Mouse (Mus musculus): ENCODE results near the gene Sowaha. TPM values are rescaled to one million over a fixed set of nuclear protein-coding genes. Genes with fewer than 3 reads are reported as not detected.
"Not testable (repeated sequence)": the region's sequence is repeated elsewhere in the genome, so short reads cannot be mapped to it uniquely, and the experiment has no call there.

Gene Sowaha
- polyA plus RNA-seq, 1 experiment from 2014 or later, result 0.17 TPM

DNA sequence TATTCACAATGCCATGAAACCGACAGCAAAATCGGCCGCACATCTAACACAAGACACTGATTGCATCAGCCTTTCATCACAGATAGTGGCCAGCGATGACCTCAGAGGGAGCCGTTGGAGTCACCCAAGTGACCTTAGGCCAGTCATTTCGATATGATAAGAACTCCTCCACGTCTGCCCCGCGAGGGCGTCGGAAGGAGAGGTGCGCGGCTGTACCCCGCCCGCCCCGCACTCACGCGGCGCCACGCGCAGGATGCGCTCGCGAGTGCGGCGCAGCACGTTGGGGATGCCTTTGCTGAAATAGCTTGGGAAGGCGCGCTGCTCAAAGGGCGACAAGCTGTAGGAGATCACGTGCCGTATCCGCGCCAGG lies 49.8 kb downstream of the Sowaha start:
- Histone ChIP-seq H3K27ac (ENCODE audit: low read depth, low read length) (peak overlapping the region; percentile 56; the same call in 1 of the 2 replicates), H3K36me3 (ENCODE audit: control insufficient read depth, insufficient read depth, low read length) (peaks cover 5% of the 10 kb centered on the region; the same call in 1 of the 2 replicates), H3K4me3 (ENCODE audit: low read depth, low read length) (peak overlapping the region; percentile 97), H3K9me3 (ENCODE audit: control insufficient read depth, low read length) (no peaks in the 10 kb centered on the region), H3K4me1 (ENCODE audit: control insufficient read depth, insufficient read depth, low read length) (peaks cover 8% of the 10 kb centered on the region), H3K9ac (ENCODE audit: low read length) (peak overlapping the region; percentile 84), H3K27me3 (ENCODE audit: control insufficient read depth, insufficient read depth, low read length) (no peaks in the 10 kb centered on the region), H3K4me2 (ENCODE audit: low read depth) (peak overlapping the region; percentile 87)
- under 1% methylated on average over 34 of the region's 34 CpGs for WGBS
- ATAC-seq (ENCODE audit: insufficient read depth, low FRiP score, low TSS enrichment), result peak; percentile 45
- DNase-seq (ENCODE audit: low spot score), result no peak

DNA sequence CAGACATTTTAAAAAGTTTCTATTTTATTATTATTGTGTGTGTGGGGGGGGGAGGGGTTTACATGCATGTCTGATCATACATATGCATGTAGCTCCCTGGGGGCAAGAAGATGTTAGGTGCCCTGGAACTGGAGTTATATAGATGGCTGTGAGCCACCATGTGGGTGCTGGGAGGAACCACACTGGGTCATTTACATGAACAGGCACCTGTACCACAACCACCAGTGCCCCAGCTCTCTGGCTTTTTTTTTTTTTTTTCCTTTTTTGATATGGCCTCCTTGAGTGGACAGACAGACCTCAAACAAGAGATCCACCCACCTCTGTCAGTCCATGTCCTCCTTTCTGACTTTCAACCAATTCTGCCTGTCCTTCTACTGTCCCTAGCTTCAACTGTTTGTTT lies 50.9 kb downstream of the Sowaha start:
- H3K4me2 ChIP-seq (ENCODE audit: low read depth), result peak overlapping the region; percentile 87; the same call in 1 of the 2 replicates
- ATAC-seq (ENCODE audit: insufficient read depth, low FRiP score, low TSS enrichment) (no peak), DNase-seq (ENCODE audit: low spot score) (no peak)
- H3K27me3 ChIP-seq (ENCODE audit: control insufficient read depth, insufficient read depth, low read length), result no peaks in the 10 kb centered on the region
- H3K36me3 ChIP-seq (ENCODE audit: control insufficient read depth, insufficient read depth, low read length), result peaks cover 5% of the 10 kb centered on the region; the same call in 1 of the 2 replicates
- H3K4me1 ChIP-seq (ENCODE audit: control insufficient read depth, insufficient read depth, low read length), result peaks cover 8% of the 10 kb centered on the region
- no peak overlapping the region for H3K27ac ChIP-seq (ENCODE audit: low read depth, low read length)
- no peak overlapping the region for H3K4me3 ChIP-seq (ENCODE audit: low read depth, low read length)
- H3K9ac ChIP-seq (ENCODE audit: low read length), result no peak overlapping the region
- H3K9me3 ChIP-seq (ENCODE audit: control insufficient read depth, low read length), result no peaks in the 10 kb centered on the region

DNA sequence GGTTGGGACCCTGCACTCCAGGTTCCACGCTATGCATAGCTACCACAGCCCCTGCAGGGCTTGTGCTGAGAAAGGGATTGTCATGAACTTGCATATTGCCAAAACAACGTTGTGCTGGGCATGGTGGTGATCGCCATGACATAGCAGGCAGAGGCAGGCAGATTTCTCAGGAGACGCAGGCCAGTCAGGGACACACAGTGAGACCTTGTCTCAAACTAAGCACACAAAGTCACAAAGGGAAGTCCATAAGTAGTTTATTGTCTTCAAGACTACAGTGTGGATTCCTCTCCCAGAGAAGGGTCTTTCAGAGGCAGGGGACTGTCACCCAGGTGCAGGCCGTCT lies 51.4 kb downstream of the Sowaha start:
- Histone ChIP-seq H3K27ac (ENCODE audit: low read depth, low read length) (no peak overlapping the region), H3K4me2 (ENCODE audit: low read depth) (no peak overlapping the region), H3K36me3 (ENCODE audit: control insufficient read depth, insufficient read depth, low read length) (peaks cover 5% of the 10 kb centered on the region; the same call in 1 of the 2 replicates), H3K4me1 (ENCODE audit: control insufficient read depth, insufficient read depth, low read length) (peaks cover 8% of the 10 kb centered on the region), H3K4me3 (ENCODE audit: low read depth, low read length) (no peak overlapping the region), H3K9ac (ENCODE audit: low read length) (no peak overlapping the region), H3K27me3 (ENCODE audit: control insufficient read depth, insufficient read depth, low read length) (no peaks in the 10 kb centered on the region), H3K9me3 (ENCODE audit: control insufficient read depth, low read length) (no peaks in the 10 kb centered on the region)
- no peak for ATAC-seq (ENCODE audit: insufficient read depth, low FRiP score, low TSS enrichment)
- no peak for DNase-seq (ENCODE audit: low spot score)
- 96% methylated on average over 5 of the region's 5 CpGs for WGBS

DNA sequence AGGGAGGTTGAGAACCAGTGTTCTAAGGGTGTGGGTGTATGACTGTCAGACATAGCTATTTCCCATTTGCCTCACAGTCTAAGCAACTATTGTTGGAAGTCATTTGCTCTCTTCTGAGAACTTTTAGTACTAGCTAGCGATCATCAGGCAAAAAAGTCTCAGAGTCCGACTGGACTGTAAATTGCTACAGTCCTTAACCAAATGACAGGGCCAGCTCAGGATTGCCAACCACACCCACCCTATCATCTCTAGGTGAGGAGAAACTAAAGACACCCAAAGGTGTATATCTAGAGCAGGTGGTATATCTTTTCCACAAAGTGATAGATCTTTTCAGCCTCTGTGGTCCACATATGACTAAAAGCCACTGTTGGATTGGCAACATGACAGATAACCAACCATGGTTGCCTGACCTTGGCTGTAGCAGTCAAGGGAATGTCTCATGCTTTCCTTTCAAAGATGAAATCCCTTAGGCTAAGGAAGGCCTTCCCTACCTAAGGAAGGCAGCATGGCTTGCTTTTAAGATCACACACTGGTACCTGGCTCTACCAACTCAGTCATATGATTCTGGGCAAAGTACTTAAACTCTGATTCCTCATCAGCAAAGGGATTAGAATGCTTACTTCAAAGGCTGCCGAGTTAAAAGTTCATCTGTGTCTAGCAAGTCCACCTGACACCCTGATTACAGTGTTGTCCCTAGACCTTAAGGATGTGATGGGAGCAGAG lies 51.9 kb downstream of the Sowaha start:
- ATAC-seq (ENCODE audit: insufficient read depth, low FRiP score, low TSS enrichment) (no peak), DNase-seq (ENCODE audit: low spot score) (no peak)
- Histone ChIP-seq H3K9ac (ENCODE audit: low read length) (no peak overlapping the region), H3K4me3 (ENCODE audit: low read depth, low read length) (no peak overlapping the region), H3K27me3 (ENCODE audit: control insufficient read depth, insufficient read depth, low read length) (no peaks in the 10 kb centered on the region), H3K27ac (ENCODE audit: low read depth, low read length) (no peak overlapping the region), H3K4me1 (ENCODE audit: control insufficient read depth, insufficient read depth, low read length) (peaks cover 8% of the 10 kb centered on the region), H3K4me2 (ENCODE audit: low read depth) (no peak overlapping the region), H3K9me3 (ENCODE audit: control insufficient read depth, low read length) (no peaks in the 10 kb centered on the region), H3K36me3 (ENCODE audit: control insufficient read depth, insufficient read depth, low read length) (peaks cover 5% of the 10 kb centered on the region; the same call in 1 of the 2 replicates)
- WGBS, result 92% methylated on average over 3 of the region's 3 CpGs

DNA sequence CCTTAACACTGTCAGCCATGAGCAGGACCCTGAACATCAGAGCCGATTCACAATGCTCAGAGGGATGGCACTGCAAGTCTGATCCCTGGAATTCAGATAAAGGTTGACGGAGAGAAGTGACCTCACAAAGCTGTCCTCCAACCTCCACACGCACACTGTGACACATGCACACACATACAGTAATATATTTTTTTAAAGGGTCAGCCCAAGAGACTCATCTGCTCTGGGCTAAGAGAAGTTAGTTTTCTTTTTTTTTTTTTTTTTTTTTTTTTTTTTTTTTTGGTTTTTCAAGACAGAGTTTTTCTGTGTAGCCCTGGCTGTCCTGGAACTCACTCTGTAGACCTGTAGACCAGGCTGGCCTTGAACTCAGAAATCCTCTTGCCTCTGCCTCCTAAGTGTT lies 53.2 kb downstream of the Sowaha start:
- not testable (repeated sequence) for DNase-seq (ENCODE audit: low spot score); H3K9me3 ChIP-seq (ENCODE audit: control insufficient read depth, low read length); H3K9ac ChIP-seq (ENCODE audit: low read length); H3K27ac ChIP-seq (ENCODE audit: low read depth, low read length); H3K36me3 ChIP-seq (ENCODE audit: control insufficient read depth, insufficient read depth, low read length); H3K27me3 ChIP-seq (ENCODE audit: control insufficient read depth, insufficient read depth, low read length); H3K4me2 ChIP-seq (ENCODE audit: low read depth); ATAC-seq (ENCODE audit: insufficient read depth, low FRiP score, low TSS enrichment); H3K4me3 ChIP-seq (ENCODE audit: low read depth, low read length); H3K4me1 ChIP-seq (ENCODE audit: control insufficient read depth, insufficient read depth, low read length)
- 91% methylated on average over 3 of the region's 3 CpGs for WGBS

Other genes with a start within 250 kb of the Sowaha start
- gene Hspa4, start 179.8 kb downstream of the Sowaha start, polyA plus RNA-seq (2014; fragmentation: Nextera tagmentation; extraction: Ambion mirVana), result 109 and 115 TPM in 2 replicates
- 24.8 and 28.5 TPM in 2 replicates for gene Zcchc10, start 155.6 kb downstream of the Sowaha start, polyA plus RNA-seq (2014; fragmentation: Nextera tagmentation; extraction: Ambion mirVana)
- 39.7 and 47.8 TPM in 2 replicates for gene Aff4, start 129.4 kb downstream of the Sowaha start, polyA plus RNA-seq (2014; fragmentation: Nextera tagmentation; extraction: Ambion mirVana)
- not detected in 2 replicates for gene Leap2, start 57.1 kb downstream of the Sowaha start, polyA plus RNA-seq (2014; fragmentation: Nextera tagmentation; extraction: Ambion mirVana)
- gene Uqcrq, start 49.4 kb downstream of the Sowaha start, polyA plus RNA-seq (2014; fragmentation: Nextera tagmentation; extraction: Ambion mirVana), result 559 and 570 TPM in 2 replicates
- gene Gdf9, start 49.3 kb downstream of the Sowaha start, polyA plus RNA-seq (2014; fragmentation: Nextera tagmentation; extraction: Ambion mirVana), result 2.6 and 2.7 TPM in 2 replicates
- not detected in 2 replicates for gene Gm10447, start 23.2 kb downstream of the Sowaha start, polyA plus RNA-seq (2014; fragmentation: Nextera tagmentation; extraction: Ambion mirVana)
- 1.5 and 3.1 TPM in 2 replicates for gene Shroom1, start 23.1 kb downstream of the Sowaha start, polyA plus RNA-seq (2014; fragmentation: Nextera tagmentation; extraction: Ambion mirVana)
- not detected in 2 replicates for gene Gm9837, start 9.8 kb downstream of the Sowaha start, polyA plus RNA-seq (2014; fragmentation: Nextera tagmentation; extraction: Ambion mirVana)
- not detected in 2 replicates for gene Gm9945, start 108 bp downstream of the Sowaha start, polyA plus RNA-seq (2014; fragmentation: Nextera tagmentation; extraction: Ambion mirVana)
- 21.5 and 21.8 TPM in 2 replicates for gene Sept8, start 39.0 kb upstream of the Sowaha start, polyA plus RNA-seq (2014; fragmentation: Nextera tagmentation; extraction: Ambion mirVana)
- gene Kif3a, start 87.1 kb upstream of the Sowaha start, polyA plus RNA-seq (2014; fragmentation: Nextera tagmentation; extraction: Ambion mirVana), result 95.4 and 108 TPM in 2 replicates
- 2.5 and 4.0 TPM in 2 replicates for gene Il4, start 138.4 kb upstream of the Sowaha start, polyA plus RNA-seq (2014; fragmentation: Nextera tagmentation; extraction: Ambion mirVana)
- gene Il13, start 154.4 kb upstream of the Sowaha start, polyA plus RNA-seq (2014; fragmentation: Nextera tagmentation; extraction: Ambion mirVana), result not detected in 2 replicates
- gene Rad50, start 227.0 kb upstream of the Sowaha start, polyA plus RNA-seq (2014; fragmentation: Nextera tagmentation; extraction: Ambion mirVana), result 17.3 and 18.5 TPM in 2 replicates
- not detected in 2 replicates for gene Il5, start 240.5 kb upstream of the Sowaha start, polyA plus RNA-seq (2014; fragmentation: Nextera tagmentation; extraction: Ambion mirVana)

Measured in neural tube, embryonic 11.5 days (tissue).